Mouse (Mus musculus) liver, postnatal 0 days (tissue): ENCODE data around the gene Hpcal1.

ENCODE experiments used
- CTCF ChIP-seq: sonication (generic); IDR thresholded peaks from 2 replicates; pipeline ENCODE4 v1.5.1; 2016; ENCODE audit warnings: antibody characterized with exemption, low read depth
- EP300 ChIP-seq: IDR thresholded peaks from 2 replicates; pipeline ENCODE4 v1.6.1; 2016; ENCODE audit warnings: antibody characterized with exemption, low read depth, mild to moderate bottlenecking

DNA sequence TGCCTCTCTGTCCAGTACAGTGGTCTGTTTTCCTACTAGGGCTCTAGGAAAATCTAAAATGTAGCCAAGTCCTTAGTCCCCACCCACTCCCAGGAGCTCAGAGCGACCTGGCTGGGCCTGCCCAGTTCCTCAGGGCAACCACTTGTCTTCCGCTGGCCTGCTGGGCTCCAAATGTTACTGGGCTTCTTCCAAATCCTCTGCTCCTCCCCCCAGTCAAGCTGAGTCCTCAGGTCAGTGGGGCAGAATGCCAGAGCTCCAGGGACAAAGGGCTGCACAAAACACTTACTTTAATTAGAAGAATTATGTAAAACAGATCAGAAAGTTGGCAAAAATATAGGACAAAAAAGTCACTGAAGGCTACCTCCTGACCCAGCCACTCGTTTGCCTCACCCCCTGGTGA, 56.1 kb downstream of the Hpcal1 start:
- no peak for TF ChIP-seq CTCF
- TF ChIP-seq EP300 = no peak
